Mouse (Mus musculus): ENCODE measurements around the gene Dab2ip.

GRCm38 (mm10) chr2:35760867-35761266 lies 202.8 kb downstream of the Dab2ip start:
- TF ChIP-seq CTCF (IDR thresholded peaks at IDR 0.05; ENCODE audit: low read depth, low read length) (no peak), POLR2A (IDR thresholded peaks at IDR 0.05; ENCODE audit: borderline replicate concordance, low read depth, low read length) (no peak)
